Mouse (Mus musculus): ENCODE measurements around the gene Mecom.

The Mecom gene

GRCm38 (mm10) chr3:30330476-30330875 lies 217.3 kb downstream of the Mecom start:
- no peak for DNase-seq

- DNase-seq: no peak
These were observed 217.8 kb downstream of the Mecom start for GRCm38 (mm10) chr3:30330021-30330420.

GRCm38 (mm10) chr3:30314955-30315354 lies 232.9 kb downstream of the Mecom start:
- no peak for DNase-seq

GRCm38 (mm10) chr3:30308081-30308480 lies 239.7 kb downstream of the Mecom start:
- DNase-seq: no peak

- no peak for DNase-seq
These were observed 240.2 kb downstream of the Mecom start for GRCm38 (mm10) chr3:30307601-30308000.

GRCm38 (mm10) chr3:30306080-30306479 lies 241.7 kb downstream of the Mecom start:
- no peak for DNase-seq

- DNase-seq: no peak
These were observed 248.3 kb downstream of the Mecom start for GRCm38 (mm10) chr3:30299460-30299859.

GRCm38 (mm10) chr3:30294433-30294832 lies 253.4 kb downstream of the Mecom start:
- no peak for DNase-seq

GRCm38 (mm10) chr3:30286529-30286928 lies 261.3 kb downstream of the Mecom start:
- no peak for DNase-seq

- DNase-seq: no peak
These were observed 263.7 kb downstream of the Mecom start for GRCm38 (mm10) chr3:30284094-30284493.

GRCm38 (mm10) chr3:30283562-30283961 lies 264.2 kb downstream of the Mecom start:
- DNase-seq: no peak

GRCm38 (mm10) chr3:30277569-30277968 lies 270.2 kb downstream of the Mecom start:
- no peak for DNase-seq

GRCm38 (mm10) chr3:30276099-30276498 lies 271.7 kb downstream of the Mecom start:
- DNase-seq: no peak

- DNase-seq: no peak
These were observed 278.6 kb downstream of the Mecom start for GRCm38 (mm10) chr3:30269253-30269652.

- DNase-seq: no peak
These were observed 286.9 kb downstream of the Mecom start for GRCm38 (mm10) chr3:30260945-30261344.

GRCm38 (mm10) chr3:30258421-30258820 lies 289.4 kb downstream of the Mecom start:
- DNase-seq: no peak

- no peak for DNase-seq
These were observed 290.0 kb downstream of the Mecom start for GRCm38 (mm10) chr3:30257776-30258175.

- no peak for DNase-seq
These were observed 290.9 kb downstream of the Mecom start for GRCm38 (mm10) chr3:30256896-30257295.

- DNase-seq: no peak
These were observed 292.0 kb downstream of the Mecom start for GRCm38 (mm10) chr3:30255828-30256227.

- no peak for DNase-seq
These were observed 293.4 kb downstream of the Mecom start for GRCm38 (mm10) chr3:30254451-30254850.

- no peak for DNase-seq
These were observed 294.1 kb downstream of the Mecom start for GRCm38 (mm10) chr3:30253714-30254113.

- no peak for DNase-seq
These were observed 299.0 kb downstream of the Mecom start for GRCm38 (mm10) chr3:30248656-30249384.

- no peak for DNase-seq
These were observed 300.6 kb downstream of the Mecom start for GRCm38 (mm10) chr3:30247256-30247655.

GRCm38 (mm10) chr3:30246431-30247041 lies 301.3 kb downstream of the Mecom start:
- no peak for DNase-seq

GRCm38 (mm10) chr3:30245950-30246349 lies 301.9 kb downstream of the Mecom start:
- DNase-seq: no peak
